Mouse (Mus musculus): ENCODE measurements around the gene Bad.

The Bad gene

GRCm38 (mm10) chr19:6914540-6914939, 27.1 kb upstream of the Bad start:
- no peak for DNase-seq (ENCODE audit: low spot score in 2 of 2)

DNA sequence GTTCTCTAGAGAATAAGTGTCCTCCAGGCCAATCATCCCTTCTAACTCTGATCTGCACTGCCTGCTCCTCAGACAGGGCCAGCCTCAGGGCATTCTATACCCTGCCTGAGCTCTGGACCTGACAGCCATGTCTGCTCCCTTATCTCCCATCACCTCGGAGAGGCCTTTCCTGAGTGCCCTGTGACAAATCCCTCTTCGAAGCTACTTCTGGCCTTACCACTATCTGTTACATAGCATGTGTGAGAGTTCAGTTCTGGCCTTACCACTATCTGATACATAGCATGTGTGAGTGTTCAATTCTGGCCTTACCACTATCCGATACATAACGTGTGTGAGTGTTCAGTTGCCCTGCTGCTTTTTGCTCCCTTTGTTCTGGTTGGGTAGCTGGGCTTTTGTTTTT, 26.4 kb upstream of the Bad start:
- DNase-seq (ENCODE audit: low spot score in 2 of 2), result no peak

GRCm38 (mm10) chr19:6916496-6916895, 25.2 kb upstream of the Bad start:
- no peak for DNase-seq (ENCODE audit: low spot score in 2 of 2)

GRCm38 (mm10) chr19:6918321-6918720, 23.3 kb upstream of the Bad start:
- DNase-seq (ENCODE audit: low spot score in 2 of 2), result no peak

- DNase-seq (ENCODE audit: low spot score in 2 of 2), result no peak
Measured at GRCm38 (mm10) chr19:6919431-6919830, 22.2 kb upstream of the Bad start.

DNA sequence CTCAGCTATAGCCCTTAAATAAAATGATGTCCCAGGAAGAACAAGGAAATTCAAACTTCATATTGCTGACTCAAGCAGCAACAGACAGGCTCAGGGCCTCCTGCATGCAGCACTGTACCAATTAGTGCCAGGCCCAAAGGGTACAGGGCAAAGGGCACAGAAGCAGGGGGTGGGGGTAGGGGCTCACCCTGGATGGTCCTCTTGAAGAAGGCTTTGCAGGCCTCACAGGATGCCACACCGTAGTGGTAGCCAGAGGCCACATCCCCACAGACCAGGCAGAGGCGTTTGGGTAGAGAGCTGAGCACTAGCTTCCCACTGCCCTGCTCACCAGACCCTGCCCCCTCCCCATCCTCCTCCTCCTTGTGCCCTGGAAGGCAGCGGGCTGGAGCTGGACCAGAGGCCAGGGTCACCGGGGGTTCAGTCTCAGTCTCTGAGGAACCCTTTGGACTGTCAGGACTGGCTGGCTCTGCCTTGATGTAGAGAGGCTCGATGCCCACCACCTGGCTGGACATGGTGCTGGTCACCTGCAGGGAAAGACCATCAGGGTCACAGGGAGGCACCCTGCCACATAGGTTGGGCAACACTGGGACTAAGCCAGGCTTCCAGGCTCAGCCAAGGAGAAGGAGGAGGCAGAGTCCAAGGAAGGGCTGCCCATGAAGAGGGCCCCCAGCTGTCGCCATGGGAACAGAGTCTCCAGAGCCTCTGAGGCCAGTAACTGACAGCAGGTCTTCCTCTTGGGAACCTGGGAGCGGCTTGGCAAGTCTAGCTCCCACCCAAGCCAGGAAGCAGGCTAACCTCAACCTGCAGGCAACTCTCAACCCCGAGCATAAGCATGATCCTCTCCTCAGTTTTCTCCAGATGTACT, 21.6 kb upstream of the Bad start:
- DNase-seq (ENCODE audit: low spot score in 2 of 2), result no peak

- peak; percentile 68 to 76 for DNase-seq (ENCODE audit: low spot score in 2 of 2)
Measured at GRCm38 (mm10) chr19:6920741-6921636, 20.7 kb upstream of the Bad start.

DNA sequence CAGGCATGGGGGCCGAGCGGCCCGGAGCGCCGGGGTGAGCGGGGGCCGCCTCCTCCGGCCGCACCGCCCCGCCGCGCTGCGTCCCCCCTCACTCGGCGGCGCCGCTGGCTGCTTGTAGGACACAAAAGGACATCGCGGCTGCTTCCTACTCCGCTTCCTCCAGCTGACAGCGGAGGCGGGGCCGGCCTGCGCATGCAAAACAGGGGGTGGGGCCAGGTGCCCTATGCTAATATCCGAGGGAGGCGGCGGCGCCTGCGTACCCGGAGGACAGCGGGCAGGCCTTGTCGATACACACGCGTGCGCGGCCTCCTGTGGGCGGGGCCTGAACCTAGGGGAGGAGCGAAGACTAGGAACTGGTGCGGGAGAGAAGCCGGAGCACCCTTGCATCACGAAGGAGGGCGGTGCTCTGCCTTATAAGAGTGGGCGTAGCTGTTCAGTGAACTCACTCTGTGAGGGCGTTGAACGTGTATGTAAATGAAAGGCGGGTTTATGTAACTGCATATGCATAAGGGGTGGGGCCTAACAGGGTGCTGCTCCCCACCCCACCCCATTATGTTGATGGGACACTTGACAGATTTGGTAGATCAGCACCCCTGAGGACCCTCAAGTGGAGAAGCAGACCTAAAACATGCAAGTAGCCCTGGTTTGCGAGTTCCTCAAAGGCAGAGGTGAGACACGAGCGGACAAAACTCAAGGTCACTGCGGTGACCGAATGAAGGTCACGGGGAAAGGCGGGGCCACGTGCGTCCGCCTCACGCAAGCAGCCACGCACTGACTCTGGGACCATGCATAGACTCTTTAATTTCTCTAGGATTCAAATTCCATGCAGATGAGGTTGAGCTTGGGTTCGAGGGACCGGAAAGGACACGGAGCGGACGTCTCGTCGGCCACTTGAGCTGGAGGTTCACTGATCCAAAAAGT, 19.8 kb upstream of the Bad start, which contains the start of gene Esrra:
Gene Esrra (minus strand): TSS at position 167 of the 921 bp plus-strand sequence.
- peak; percentile 100 for DNase-seq (ENCODE audit: low spot score in 2 of 2)

DNA sequence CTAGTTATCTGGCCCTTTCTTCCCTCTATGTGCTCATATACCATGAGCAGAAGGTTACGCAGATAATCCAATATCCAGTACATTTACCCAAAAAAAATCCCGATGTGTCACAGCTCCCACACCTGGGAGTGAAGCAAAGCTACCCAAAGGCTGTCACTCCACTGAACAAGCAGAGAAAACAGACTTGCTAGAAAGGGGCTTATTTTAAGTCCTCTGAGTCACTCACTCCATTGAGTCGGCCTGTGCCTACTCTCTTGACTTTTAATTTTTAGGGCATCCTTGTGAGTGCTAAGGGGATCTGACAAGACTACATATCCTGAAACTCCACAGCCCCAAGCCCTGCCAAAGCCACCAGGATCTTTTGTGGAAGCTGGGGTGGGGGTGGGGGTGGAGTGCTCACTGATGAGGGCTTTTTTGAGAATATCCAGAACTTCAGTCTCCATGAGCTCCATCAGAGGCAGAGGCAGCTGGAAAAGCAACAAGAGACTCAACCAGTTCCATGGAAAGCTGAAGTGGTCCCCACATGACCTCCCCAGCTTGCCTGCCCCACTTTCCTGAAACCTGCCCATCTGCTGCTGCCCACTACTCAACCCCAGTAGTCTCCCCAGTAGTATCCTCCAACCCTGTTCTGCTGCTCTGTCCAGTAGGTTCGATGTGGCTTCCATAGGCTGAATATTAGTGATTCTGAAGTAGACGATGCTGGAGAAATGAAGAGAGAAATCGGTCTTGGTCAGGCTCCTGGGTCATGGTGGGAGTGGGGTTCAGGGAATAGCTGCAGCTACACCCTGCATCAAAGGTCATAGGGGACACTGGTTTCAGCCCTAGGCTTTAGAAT, 18.5 kb upstream of the Bad start:
- no peak for DNase-seq (ENCODE audit: low spot score in 2 of 2)

DNA sequence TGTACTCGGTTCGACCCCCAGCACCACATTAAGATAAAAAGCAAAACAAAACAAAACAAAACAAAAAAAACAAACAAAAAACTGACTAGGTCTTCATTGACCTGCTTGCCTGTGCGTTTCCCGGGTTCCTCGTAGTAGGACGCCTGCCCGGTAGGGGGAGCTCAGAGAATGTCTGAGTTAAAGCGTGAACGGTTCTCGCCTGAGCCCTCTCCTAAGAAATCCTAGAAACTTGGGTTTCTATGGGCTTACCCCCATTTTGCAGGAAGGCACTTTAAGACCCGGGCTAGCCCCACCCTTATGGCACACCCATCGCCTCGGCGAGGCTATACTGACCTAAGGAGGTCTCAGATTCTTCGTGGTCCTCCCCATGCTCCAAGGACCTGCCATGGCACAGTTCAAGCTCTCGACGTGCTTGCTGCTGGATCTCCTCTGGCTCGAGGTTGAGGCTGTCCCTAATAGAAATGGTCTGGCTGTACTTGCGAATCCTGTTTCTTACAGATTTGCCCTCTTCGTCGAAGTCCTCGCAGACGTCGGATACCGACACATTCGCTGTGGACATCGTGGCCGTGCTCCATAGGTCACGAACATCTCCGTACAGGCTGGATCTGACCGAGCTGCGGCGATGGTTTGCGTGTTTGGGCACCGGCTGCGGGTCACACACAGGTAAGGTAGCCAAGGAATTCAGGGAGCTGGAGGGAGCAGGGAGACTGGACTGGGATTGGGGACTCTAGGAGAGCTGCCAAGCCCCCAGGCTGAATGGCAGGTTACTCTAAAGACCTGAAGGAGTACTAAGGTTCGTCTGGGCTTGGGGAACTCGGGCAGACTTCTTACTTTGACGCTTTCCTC, 17.0 kb upstream of the Bad start:
- DNase-seq (ENCODE audit: low spot score in 2 of 2), result peak; percentile 68 to 79

DNA sequence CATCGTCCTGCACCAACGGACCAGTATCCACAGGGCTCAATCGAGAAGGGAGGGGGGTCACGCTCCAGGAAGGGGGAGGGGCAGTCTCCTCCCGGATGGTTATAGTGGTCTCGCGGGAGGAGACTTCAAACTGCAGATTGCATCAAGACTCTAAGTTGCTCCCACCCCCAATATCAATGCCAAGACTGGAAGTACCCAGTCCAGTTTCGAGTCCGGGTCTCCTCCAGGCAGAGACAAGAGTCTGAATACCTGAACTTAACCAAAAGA, 16.4 kb upstream of the Bad start, which contains the start of gene Catsperz:
Gene Catsperz (minus strand): TSS at position 74 of the 267 bp plus-strand sequence.
- no peak for DNase-seq (ENCODE audit: low spot score in 2 of 2)

DNA sequence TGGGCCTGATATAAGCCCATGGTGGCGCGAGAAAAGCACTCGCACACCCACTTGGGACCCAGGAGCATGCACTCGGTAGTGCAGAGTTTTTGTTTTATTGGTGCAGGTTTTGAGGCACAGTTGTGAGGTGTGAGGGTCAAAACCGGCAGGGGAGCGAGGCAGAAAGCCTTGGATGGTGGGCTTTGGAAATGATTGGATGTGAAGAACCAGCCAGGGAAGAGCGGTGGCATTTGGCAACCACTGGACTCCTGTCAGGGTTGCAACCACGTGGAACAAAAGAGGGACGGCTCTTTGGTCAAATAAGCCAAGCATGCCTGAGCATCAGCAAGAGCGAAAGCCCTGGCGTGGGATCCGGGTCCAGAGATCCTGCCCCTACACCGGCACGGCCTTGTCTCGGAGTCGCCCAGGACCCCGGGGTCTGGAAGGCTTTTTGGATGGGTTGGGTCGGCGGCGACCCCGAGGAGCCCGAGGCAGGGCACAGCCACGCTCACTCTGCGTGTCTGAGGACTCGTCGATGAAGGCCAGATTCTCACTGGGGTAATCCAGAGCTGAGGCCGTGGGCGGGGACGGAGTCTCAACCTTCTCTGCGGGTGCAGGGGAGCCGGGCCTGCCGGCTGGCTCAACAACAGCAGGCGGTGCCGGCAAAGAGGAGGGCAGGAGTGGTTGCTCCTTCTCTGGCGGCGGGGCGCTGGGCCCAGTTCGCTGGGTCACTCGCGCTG, 15.9 kb upstream of the Bad start:
- no peak for DNase-seq (ENCODE audit: low spot score in 2 of 2)

- DNase-seq (ENCODE audit: low spot score in 2 of 2), result no peak
Measured at GRCm38 (mm10) chr19:6926559-6927255, 15.0 kb upstream of the Bad start.

DNA sequence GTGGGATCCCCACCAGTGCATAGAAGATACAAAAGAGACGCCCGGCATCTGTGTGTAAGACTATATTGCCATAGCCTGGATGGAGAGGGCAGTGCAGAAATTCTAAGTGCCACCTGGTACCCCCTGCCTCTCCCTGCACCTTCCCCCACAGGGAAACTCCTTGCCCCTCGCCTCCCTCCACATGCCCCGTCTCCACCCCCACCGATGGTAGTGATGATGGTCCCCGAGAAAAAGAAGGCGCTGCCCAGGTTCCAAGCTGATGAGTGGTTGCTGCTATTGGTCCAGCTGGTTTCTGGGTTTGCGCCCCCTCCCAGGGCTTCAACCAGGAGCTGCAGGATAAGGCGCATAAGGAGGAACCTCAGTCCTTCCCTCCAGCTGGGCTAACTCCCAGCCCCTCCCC, 13.6 kb upstream of the Bad start:
- DNase-seq (ENCODE audit: low spot score in 2 of 2), result no peak

DNA sequence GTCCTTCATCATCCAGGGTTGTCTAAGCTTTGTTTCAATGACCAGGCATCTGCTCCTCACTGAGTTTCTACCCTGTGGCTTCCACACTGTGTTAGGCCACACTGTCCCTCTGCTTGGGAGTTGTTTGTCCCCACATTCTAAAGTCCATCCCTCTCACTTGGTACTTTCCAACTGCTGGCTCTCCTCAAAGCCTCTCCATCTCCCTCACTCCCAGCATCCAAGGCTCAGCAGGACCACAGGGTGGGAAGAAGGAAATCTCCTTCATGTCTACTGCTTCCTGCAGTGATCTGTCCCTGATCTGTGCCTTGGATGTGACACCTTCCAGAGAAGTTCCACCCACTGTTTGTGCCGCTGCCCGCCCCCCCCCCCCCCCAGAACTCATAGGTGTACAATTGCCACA, 10.7 kb upstream of the Bad start:
- DNase-seq (ENCODE audit: low spot score in 2 of 2), result no peak

DNA sequence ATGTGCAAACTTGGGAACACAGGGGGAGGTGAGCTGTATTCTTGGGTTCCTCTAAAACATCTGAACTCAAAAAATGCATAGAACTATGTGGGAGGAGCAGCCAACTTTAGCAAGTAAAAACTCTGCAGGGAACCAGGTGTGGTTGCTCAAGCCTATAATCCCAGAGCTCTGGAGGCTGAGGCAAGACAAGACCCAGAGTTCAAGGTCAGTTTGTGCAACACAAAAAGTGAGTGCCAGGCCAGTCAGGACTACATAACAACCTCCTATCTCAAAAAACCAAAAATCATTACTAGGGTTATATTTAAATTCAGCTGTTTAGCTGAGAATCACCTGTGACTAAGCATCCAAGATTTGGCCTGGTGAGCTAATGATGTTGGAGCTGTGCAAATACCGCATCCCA, 9.6 kb upstream of the Bad start:
- no peak for DNase-seq (ENCODE audit: low spot score in 2 of 2)

DNA sequence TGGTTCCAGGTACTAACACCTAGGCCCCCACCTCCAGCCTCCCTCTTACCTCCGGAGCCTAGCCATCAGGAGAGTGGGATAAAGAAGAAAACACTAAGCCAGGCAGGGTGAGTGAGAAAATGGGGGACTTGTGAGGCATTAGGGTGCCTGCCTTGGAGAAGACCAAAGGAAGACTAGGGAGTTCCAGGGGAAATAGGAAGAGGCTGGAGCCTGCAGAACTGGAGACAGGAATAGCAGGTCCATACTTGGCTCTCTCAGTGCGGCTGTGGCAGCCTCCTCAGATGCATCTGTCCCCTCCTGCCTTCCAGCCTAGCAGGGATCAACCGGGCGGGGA, 8.6 kb upstream of the Bad start:
- DNase-seq (ENCODE audit: low spot score in 2 of 2), result no peak

DNA sequence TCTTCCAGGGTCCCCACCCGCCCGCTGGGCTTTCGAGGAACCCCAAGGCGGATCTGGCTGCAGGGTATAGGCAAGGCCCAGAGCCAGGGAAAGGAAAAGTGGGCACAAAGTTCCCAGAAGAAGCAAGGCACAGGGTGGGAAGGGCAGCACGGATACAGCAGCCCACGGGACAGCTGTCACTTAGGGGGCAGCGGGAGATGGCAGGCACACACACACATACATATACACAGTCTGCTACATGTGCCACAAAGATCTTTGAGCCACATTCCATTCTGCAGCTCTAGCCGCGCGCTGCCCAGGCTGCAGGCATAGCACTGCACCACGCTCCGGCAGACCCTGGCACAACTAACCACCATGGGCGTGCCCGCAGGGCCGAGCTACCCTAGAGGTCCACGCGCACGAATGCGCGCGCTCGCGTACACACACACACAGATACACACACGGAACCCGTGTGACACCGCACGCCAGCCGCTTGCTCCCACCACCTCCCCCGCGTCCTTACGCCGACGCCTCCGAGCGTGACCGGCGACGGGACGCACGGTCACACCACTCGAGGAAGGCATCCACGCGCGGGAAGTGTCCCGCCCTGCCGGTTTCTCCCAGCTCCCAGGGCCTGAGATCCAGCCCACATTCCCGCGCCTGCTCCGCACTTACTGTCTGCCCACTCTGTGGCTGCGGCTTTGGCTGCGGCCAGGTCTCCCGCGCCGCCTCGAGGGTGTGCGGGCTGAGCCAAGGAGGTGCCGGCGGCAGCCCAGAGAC, 8.0 kb upstream of the Bad start:
- DNase-seq (ENCODE audit: low spot score in 2 of 2), result no peak
